Mouse (Mus musculus) limb, embryonic 12.5 days (tissue): ENCODE data around the gene Ipmk. TPM values are rescaled to one million over a fixed set of nuclear protein-coding genes. Genes with fewer than 3 reads are reported as not detected.

ENCODE experiments used
- ATAC-seq: fragments of 200-750 bp; cut with Nextera tagmentation; 2 replicates; pipeline ENCODE4 v1.8.0; 2017; ENCODE audit warnings: low read depth, moderate TSS enrichment; ENCODE audit not compliant: insufficient number of reproducible peaks, insufficient read depth, low FRiP score, low TSS enrichment
- H3K27ac ChIP-seq: fragments of 300-500 bp; sonication (generic); 2 replicates; pipeline ENCODE4 v1.5.1; 2016; ENCODE audit warnings: mild to moderate bottlenecking, moderate library complexity
- H3K27me3 ChIP-seq: fragments of 300-500 bp; sonication (generic); 2 replicates; pipeline ENCODE4 v1.6.1; 2016; ENCODE audit warnings: mild to moderate bottlenecking, moderate library complexity
- H3K36me3 ChIP-seq: fragments of 300-500 bp; sonication (generic); 2 replicates; pipeline ENCODE4 v1.6.1; 2016; ENCODE audit warnings: mild to moderate bottlenecking, moderate library complexity
- H3K4me1 ChIP-seq: fragments of 300-500 bp; sonication (generic); replicated peaks from 2 replicates; pipeline ENCODE4 v1.6.1; 2016
- H3K4me2 ChIP-seq: fragments of 300-500 bp; sonication (generic); 2 replicates; pipeline ENCODE4 v1.6.1; 2016; ENCODE audit warnings: mild to moderate bottlenecking, moderate library complexity
- H3K4me3 ChIP-seq: fragments of 300-500 bp; sonication (generic); replicated peaks from 2 replicates; pipeline ENCODE4 v1.5.1; 2016; ENCODE audit warnings: mild to moderate bottlenecking
- H3K9ac ChIP-seq: fragments of 300-500 bp; sonication (generic); replicated peaks from 2 replicates; pipeline ENCODE4 v1.6.1; 2016; ENCODE audit warnings: mild to moderate bottlenecking, moderate library complexity
- H3K9me3 ChIP-seq: fragments of 300-500 bp; sonication (generic); 2 replicates; pipeline ENCODE4 v1.6.1; 2016; ENCODE audit warnings: mild to moderate bottlenecking, moderate library complexity
- WGBS: fragments of 180-500 bp; shearing (Covaris S2); methylation state at CpG from one replicate; pipeline ENCODE4 v1.1.7; 2016; 5-methylcytosine and 5-hydroxymethylcytosine counted together
- polyA plus RNA-seq: library from polyadenylated mRNA; unstranded; fragments of >200 nt; fragmentation: Nextera tagmentation; extraction: Ambion mirVana; gene quantifications from 2 replicates; pipeline ENCODE4 v1.2.1, GENCODE M21; 2016

The Ipmk gene
- polyA plus RNA-seq, 1 experiment from 2014 or later, result 18.7 TPM

- peaks cover 24% of the 10 kb centered on the region for H3K36me3 ChIP-seq
- WGBS, result 12% methylated on average over 7 of the region's 7 CpGs
- H3K27me3 ChIP-seq, result no peaks in the 10 kb centered on the region
- no peak overlapping the region for H3K4me3 ChIP-seq
- H3K9me3 ChIP-seq, result no peaks in the 10 kb centered on the region
- no peak overlapping the region for H3K27ac ChIP-seq
- H3K9ac ChIP-seq, result no peak overlapping the region
- ATAC-seq, result peak; percentile 18; the same call in 1 of the 2 replicates
- no peaks in the 10 kb centered on the region for H3K4me1 ChIP-seq
- H3K4me2 ChIP-seq, result no peak overlapping the region
Measured at GRCm38 (mm10) chr10:71326789-71327188, 20.8 kb upstream of the Ipmk start.

- ATAC-seq, result no peak
- Histone ChIP-seq H3K4me2 (no peak overlapping the region), H3K36me3 (peaks cover 26% of the 10 kb centered on the region), H3K9ac (no peak overlapping the region), H3K4me3 (no peak overlapping the region), H3K27ac (no peak overlapping the region), H3K4me1 (no peaks in the 10 kb centered on the region), H3K27me3 (no peaks in the 10 kb centered on the region), H3K9me3 (no peaks in the 10 kb centered on the region)
- 88% methylated on average over 10 of the region's 10 CpGs for WGBS
Measured at GRCm38 (mm10) chr10:71327386-71327785, 20.2 kb upstream of the Ipmk start.

DNA sequence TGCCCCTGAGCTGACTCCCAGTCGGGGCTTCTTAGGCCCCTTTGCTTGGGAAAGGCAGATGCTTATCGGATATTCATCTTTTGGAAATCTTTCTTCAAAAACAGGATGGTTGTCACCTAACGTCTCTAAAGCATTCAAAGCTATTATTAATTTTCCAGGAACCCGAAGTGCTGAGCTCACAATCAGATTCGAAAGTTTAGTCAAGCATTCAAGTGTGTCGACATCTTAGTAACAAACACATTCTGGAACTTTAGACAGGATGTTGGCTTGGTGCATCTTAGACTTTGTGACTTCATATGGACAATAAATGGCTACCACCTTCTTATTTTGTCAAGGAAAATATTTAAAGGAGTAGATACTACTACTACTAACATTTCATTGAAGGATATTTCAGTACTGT is 19.2 kb upstream of the Ipmk start:
- Histone ChIP-seq H3K9ac (no peak overlapping the region), H3K27ac (no peak overlapping the region), H3K27me3 (no peaks in the 10 kb centered on the region), H3K9me3 (no peaks in the 10 kb centered on the region), H3K36me3 (peaks cover 36% of the 10 kb centered on the region), H3K4me3 (no peak overlapping the region), H3K4me1 (no peaks in the 10 kb centered on the region), H3K4me2 (no peak overlapping the region)
- ATAC-seq, result no peak
- WGBS, result 93% methylated on average over 6 of the region's 6 CpGs

DNA sequence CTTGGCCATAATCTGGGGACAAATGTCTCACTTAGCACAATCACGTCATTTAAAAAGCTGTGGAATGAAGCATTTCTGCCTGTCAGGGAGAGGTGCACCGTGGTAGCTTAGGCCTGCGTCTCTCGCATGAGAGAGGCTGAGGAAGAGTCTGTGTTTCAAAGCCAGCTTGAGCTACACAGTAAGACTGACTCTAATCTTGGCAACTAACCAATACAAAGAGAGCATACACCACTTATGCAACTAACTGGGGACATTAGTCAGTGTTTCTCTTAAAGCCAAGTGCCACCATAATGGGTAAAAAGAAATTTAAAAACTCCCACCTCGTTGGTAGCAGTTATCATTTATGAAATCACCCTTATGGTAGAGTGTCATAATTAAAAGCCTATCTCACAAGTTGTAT is 18.7 kb upstream of the Ipmk start:
- 87% methylated on average over 5 of the region's 5 CpGs for WGBS

GRCm38 (mm10) chr10:71329295-71329694 is 18.3 kb upstream of the Ipmk start:
- H3K36me3 ChIP-seq, result peaks cover 45% of the 10 kb centered on the region
- H3K9ac ChIP-seq, result no peak overlapping the region
- no peaks in the 10 kb centered on the region for H3K9me3 ChIP-seq
- no peaks in the 10 kb centered on the region for H3K4me1 ChIP-seq
- 82% methylated on average over 6 of the region's 6 CpGs for WGBS
- H3K4me3 ChIP-seq, result no peak overlapping the region
- no peak for ATAC-seq
- no peaks in the 10 kb centered on the region for H3K27me3 ChIP-seq
- H3K27ac ChIP-seq, result no peak overlapping the region
- no peak overlapping the region for H3K4me2 ChIP-seq

More for the DNA sequence above, 18.7 kb upstream of the Ipmk start:
- no peaks in the 10 kb centered on the region for H3K4me1 ChIP-seq
- H3K27ac ChIP-seq, result no peak overlapping the region
- H3K36me3 ChIP-seq, result peaks cover 41% of the 10 kb centered on the region
- H3K4me3 ChIP-seq, result no peak overlapping the region
- no peak overlapping the region for H3K4me2 ChIP-seq
- no peak overlapping the region for H3K9ac ChIP-seq
- no peak for ATAC-seq
- H3K9me3 ChIP-seq, result no peaks in the 10 kb centered on the region
- H3K27me3 ChIP-seq, result no peaks in the 10 kb centered on the region

GRCm38 (mm10) chr10:71330070-71330469 is 17.5 kb upstream of the Ipmk start:
- H3K36me3 ChIP-seq, result peaks cover 53% of the 10 kb centered on the region
- WGBS, result 96% methylated on average over 12 of the region's 12 CpGs
- H3K4me1 ChIP-seq, result no peaks in the 10 kb centered on the region
- no peak for ATAC-seq
- H3K27ac ChIP-seq, result no peak overlapping the region
- no peaks in the 10 kb centered on the region for H3K9me3 ChIP-seq
- H3K4me3 ChIP-seq, result no peak overlapping the region
- no peaks in the 10 kb centered on the region for H3K27me3 ChIP-seq
- no peak overlapping the region for H3K9ac ChIP-seq
- H3K4me2 ChIP-seq, result no peak overlapping the region

DNA sequence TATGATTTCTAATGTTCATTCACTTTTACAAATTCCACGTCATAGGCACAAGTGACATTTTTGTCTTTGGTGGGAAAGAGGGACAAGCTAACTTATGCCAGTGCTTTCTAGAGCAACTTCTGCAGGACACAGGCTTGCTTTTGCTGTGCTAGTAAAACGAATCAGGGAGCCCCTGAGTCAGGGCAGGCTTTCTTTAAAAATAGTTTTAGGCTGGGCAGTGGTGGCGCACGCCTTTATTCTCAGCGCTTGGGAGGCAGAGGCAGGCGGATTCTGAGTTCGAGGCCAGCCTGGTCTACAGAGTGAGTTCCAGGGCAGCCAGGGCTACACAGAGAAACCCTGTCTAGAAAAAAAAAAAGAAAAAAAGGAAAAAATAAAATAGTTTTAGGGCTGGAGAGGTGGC is 15.7 kb upstream of the Ipmk start:
- H3K27ac ChIP-seq, result no peak overlapping the region
- H3K27me3 ChIP-seq, result no peaks in the 10 kb centered on the region
- no peaks in the 10 kb centered on the region for H3K4me1 ChIP-seq
- no peak overlapping the region for H3K4me2 ChIP-seq
- H3K9me3 ChIP-seq, result no peaks in the 10 kb centered on the region
- H3K9ac ChIP-seq, result no peak overlapping the region
- H3K4me3 ChIP-seq, result no peak overlapping the region
- WGBS, result 95% methylated on average over 7 of the region's 7 CpGs
- ATAC-seq, result no peak
- H3K36me3 ChIP-seq, result peaks cover 66% of the 10 kb centered on the region

DNA sequence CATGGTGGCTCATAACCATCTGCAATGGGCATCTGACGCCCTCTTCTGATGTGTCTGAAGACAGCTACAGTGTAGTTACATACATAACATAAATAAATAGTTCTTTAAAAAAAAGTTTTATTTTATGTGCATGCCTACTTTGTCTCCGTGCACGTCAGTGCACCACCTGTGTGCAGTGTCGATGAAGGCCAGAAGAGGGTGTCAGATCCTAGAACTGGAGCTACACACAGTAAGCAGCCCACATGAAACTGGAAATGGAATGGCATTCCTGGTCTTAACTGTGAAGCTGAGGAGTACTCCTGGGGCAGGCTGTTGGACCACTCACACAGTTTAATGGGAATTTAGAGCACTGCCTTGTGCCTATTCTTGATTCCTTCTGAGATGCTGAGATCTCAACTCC is 15.2 kb upstream of the Ipmk start:
- Histone ChIP-seq H3K27me3 (no peaks in the 10 kb centered on the region), H3K4me2 (no peak overlapping the region), H3K9ac (no peak overlapping the region), H3K4me1 (no peaks in the 10 kb centered on the region), H3K36me3 (peaks cover 66% of the 10 kb centered on the region), H3K27ac (no peak overlapping the region), H3K4me3 (no peak overlapping the region), H3K9me3 (no peaks in the 10 kb centered on the region)
- no peak for ATAC-seq
- WGBS, result 84% methylated on average over 4 of the region's 4 CpGs

DNA sequence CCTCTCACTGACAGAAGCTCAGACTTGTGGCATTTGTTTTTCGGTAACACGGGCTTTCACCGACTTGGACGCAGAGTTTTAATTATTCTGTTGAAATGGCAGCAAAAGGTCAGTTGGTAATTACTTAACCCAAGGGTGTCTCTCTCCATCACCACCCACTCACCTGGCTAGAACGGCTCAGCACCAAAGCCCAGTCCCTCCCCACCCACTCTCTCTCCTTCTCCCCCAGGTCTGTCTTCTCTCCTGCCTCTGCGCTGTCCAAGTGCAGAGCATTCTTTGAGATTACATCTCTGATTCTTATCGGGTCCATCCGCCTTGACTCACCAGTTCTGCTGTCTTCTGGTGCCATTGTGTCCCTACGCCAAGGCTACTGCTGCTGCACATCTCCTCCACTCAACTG is 14.7 kb upstream of the Ipmk start:
- H3K9me3 ChIP-seq, result no peaks in the 10 kb centered on the region
- H3K27me3 ChIP-seq, result no peaks in the 10 kb centered on the region
- peaks cover 1% of the 10 kb centered on the region; the same call in 1 of the 2 replicates for H3K4me1 ChIP-seq
- peaks cover 66% of the 10 kb centered on the region for H3K36me3 ChIP-seq
- no peak overlapping the region for H3K27ac ChIP-seq
- no peak overlapping the region for H3K9ac ChIP-seq
- H3K4me3 ChIP-seq, result no peak overlapping the region
- H3K4me2 ChIP-seq, result no peak overlapping the region
- no peak for ATAC-seq
- WGBS, result 93% methylated on average over 9 of the region's 9 CpGs

- H3K4me1 ChIP-seq, result peaks cover 26% of the 10 kb centered on the region
- no peak overlapping the region for H3K9ac ChIP-seq
- ATAC-seq, result no peak
- H3K9me3 ChIP-seq, result no peaks in the 10 kb centered on the region
- H3K27ac ChIP-seq, result no peak overlapping the region
- H3K4me3 ChIP-seq, result no peak overlapping the region
- peaks cover 37% of the 10 kb centered on the region for H3K36me3 ChIP-seq
- no peaks in the 10 kb centered on the region for H3K27me3 ChIP-seq
- no peak overlapping the region for H3K4me2 ChIP-seq
- 83% methylated on average over 2 of the region's 2 CpGs for WGBS
Measured at GRCm38 (mm10) chr10:71337733-71338132, 9.8 kb upstream of the Ipmk start.

DNA sequence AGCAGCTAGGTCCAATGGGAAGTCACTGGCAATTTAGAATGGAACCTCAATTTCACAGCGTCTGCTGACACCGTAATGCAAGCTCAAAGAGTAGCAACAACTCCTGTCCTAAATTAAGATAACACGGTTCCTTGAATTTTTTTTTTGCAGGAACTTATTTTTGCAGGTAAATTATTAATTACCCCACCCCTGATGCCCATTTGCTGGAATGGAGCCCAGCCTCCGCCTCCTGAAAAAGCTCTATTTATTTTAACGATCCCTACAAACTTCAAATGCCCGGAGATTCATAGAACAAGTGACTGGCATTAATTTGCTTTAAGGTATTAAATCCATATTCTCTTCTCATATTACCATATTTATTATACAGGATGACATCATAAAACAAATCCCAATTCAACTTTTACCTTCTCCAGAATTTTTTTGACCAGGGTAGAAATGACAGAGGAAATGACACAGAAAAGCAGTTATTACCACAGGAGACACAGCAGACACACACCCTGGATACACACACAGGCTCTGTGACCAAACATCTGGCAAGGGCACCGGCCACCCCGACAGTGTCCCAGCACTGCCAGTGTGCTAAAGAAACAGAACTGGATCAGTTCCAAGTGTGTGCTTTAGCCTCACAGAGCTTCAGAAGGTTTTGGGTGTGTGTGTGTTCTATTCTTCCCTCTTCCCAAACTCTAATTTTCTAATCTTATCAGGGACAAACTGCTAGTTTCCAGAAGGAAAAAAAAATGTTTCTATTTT is 9.2 kb upstream of the Ipmk start:
- H3K4me1 ChIP-seq, result peaks cover 30% of the 10 kb centered on the region
- ATAC-seq, result no peak
- H3K4me2 ChIP-seq, result no peak overlapping the region
- H3K27ac ChIP-seq, result no peak overlapping the region
- H3K36me3 ChIP-seq, result peaks cover 31% of the 10 kb centered on the region
- no peak overlapping the region for H3K9ac ChIP-seq
- 53% methylated on average over 8 of the region's 8 CpGs for WGBS
- no peaks in the 10 kb centered on the region for H3K9me3 ChIP-seq
- no peak overlapping the region for H3K4me3 ChIP-seq
- H3K27me3 ChIP-seq, result no peaks in the 10 kb centered on the region

DNA sequence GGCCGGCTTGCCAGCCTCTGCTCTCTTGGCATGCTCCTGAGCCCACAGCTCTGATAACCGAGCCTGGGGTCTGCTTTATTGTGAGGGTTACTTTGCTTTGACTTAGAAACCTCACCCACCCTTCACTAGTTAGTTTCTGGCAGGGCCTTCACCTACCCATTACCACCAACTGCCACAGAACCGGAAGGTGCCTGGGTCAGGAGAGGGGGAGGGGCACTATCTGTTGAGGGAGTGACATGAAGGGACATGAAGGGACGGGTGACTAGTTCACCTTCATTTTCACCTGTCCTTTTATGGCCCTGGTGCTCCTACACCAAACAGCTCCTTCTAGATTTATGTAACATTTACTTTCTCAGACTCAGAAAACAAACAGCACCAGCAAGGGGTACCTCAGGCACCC is 8.1 kb upstream of the Ipmk start:
- 61% methylated on average over 4 of the region's 4 CpGs for WGBS
- H3K9ac ChIP-seq, result no peak overlapping the region
- H3K4me3 ChIP-seq, result no peak overlapping the region
- H3K27me3 ChIP-seq, result no peaks in the 10 kb centered on the region
- peaks cover 19% of the 10 kb centered on the region for H3K36me3 ChIP-seq
- no peak overlapping the region for H3K27ac ChIP-seq
- no peak overlapping the region for H3K4me2 ChIP-seq
- no peak for ATAC-seq
- H3K9me3 ChIP-seq, result no peaks in the 10 kb centered on the region
- H3K4me1 ChIP-seq, result peaks cover 38% of the 10 kb centered on the region
